Mouse (Mus musculus) B cell, adult 62 days (primary cell): ENCODE measurements around the gene Gm10487. TPM values are rescaled to one million over a fixed set of nuclear protein-coding genes. Genes with fewer than 3 reads are reported as not detected.

ENCODE experiments used
- total RNA-seq: library from RNA; stranded (reverse); gene quantifications from 4 replicates; pipeline ENCODE4 v1.2.4, GENCODE M21; 2023

Gene Gm10487
- not detected in 4 replicates for total RNA-seq

DNA sequence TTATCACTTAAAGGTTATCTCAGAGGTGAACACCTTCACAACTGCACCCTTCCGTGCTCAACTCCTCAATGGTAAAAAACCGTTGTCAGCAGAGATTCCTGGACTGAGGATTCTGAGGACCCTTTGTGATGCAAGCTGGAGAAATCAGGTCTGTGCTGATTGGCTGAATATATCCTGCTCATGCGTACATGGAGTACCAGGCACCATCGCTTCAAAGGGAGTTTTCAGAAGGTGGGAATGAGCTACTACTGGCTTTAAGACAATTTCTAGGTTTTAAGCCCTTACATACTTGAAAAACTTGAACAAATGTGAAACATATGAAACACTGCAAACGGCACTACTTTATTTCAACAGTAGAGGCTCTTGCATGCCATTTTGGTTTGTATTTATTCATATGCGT, at the start of gene Gm10487:
Gene Gm10487, minus strand, starts transcription at position 101 of the 400 bp plus-strand sequence.

